Mouse (Mus musculus): ENCODE results near the gene Smco4. TPM values are rescaled to one million over a fixed set of nuclear protein-coding genes. Genes with fewer than 3 reads are reported as not detected.

Gene Smco4
- polyA plus RNA-seq, 1 experiment, result 1.6 TPM

DNA sequence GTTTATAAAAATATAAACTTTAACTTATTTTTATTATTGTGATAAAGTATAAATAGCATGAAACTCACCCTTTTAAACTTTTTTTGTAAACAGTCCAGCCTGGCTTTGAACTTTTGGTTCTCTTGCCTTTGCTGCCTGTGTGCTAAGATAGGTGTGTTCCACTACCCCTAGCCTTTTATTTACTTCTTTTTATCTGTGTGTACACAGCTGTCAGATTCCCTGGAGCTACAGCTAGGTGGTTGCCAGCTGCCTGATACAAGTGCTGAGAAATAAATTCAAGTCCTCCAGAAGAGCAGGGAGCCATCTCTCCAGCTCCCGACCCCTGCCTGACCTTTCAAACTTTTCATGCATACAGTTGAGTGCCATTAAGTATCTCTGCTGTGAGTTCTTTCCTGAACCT lies 12.1 kb downstream of the Smco4 start:
- Histone ChIP-seq H3K4me1 (ENCODE audit: control insufficient read depth, insufficient read depth, low read length) (no peaks in the 10 kb centered on the region), H3K4me3 (ENCODE audit: insufficient read depth, low read length) (no peak overlapping the region), H3K27ac (ENCODE audit: insufficient read depth, low read depth, low read length) (no peak overlapping the region)
- TF ChIP-seq POLR2A (IDR thresholded peaks at IDR 0.05; ENCODE audit: borderline replicate concordance, low read depth, low read length), result no peak
- no peak for TF ChIP-seq CTCF (IDR thresholded peaks at IDR 0.05; ENCODE audit: low read depth, low read length)

DNA sequence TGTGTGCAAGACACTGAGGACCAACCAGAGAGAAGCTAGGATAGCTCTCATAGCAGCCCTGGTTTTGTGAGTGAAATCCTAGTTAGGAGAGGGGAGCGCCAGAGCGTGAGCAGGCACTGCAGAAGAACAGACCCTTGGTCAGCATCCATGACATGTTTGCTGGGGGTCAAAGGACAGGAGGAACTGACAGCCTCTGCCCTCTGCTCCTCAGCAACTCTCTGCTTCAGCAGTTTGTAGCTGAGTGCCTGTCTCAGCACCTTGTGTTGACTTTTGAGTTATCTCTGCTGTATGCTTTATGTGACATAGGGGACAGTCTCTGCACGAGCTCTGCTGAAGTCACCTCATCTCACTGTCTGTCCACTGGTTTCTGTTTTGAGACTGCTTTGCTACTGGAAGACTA lies 13.6 kb downstream of the Smco4 start:
- Histone ChIP-seq H3K27ac (ENCODE audit: insufficient read depth, low read depth, low read length) (no peak overlapping the region), H3K4me3 (ENCODE audit: insufficient read depth, low read length) (no peak overlapping the region), H3K4me1 (ENCODE audit: control insufficient read depth, insufficient read depth, low read length) (no peaks in the 10 kb centered on the region)
- TF ChIP-seq CTCF (IDR thresholded peaks at IDR 0.05; ENCODE audit: low read depth, low read length) (no peak), POLR2A (IDR thresholded peaks at IDR 0.05; ENCODE audit: borderline replicate concordance, low read depth, low read length) (no peak)

DNA sequence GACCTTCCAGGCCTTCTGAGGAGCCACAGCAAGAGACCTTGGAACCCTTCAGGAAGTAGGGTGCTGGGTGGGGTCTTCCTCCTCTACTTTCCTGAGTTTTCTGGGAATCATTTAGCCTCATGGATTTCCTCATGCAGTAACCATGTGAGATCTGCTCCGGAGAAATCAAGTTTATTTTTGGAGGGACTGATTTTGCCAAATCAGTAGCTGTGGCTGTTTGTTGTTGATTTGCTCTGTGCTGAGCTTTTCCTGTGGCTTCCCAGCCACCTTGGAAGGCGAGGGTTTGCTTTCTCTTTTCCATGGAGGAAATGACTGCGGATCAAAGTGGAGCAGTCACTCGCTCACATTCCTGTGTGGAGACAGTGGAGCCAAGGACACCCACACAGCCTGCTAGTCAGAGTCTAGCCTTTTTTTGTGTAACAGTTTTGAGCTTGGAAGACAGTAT lies 14.2 kb downstream of the Smco4 start:
- Histone ChIP-seq H3K4me3 (ENCODE audit: insufficient read depth, low read length) (no peak overlapping the region), H3K4me1 (ENCODE audit: control insufficient read depth, insufficient read depth, low read length) (no peaks in the 10 kb centered on the region), H3K27ac (ENCODE audit: insufficient read depth, low read depth, low read length) (no peak overlapping the region)
- TF ChIP-seq CTCF (IDR thresholded peaks at IDR 0.05; ENCODE audit: low read depth, low read length), result no peak
- TF ChIP-seq POLR2A (IDR thresholded peaks at IDR 0.05; ENCODE audit: borderline replicate concordance, low read depth, low read length), result no peak

DNA sequence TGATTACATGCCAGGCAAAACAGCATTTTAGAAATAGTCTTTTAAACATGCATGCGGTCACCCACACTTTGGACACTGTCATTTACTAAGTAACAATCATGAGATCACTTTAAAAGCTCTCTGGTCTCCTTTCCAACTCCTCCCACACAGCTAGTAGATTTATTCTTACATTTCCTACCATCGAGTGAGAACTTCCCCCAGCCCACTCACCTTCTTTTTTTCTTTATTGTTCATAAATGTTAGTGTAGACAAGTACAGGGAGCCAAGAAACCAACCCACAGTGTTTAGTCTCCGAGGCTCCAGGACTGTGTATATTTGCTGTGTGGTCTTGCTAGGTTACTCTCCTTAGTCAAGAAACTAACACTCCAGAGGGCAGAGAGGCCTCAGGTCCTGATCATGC lies 16.1 kb downstream of the Smco4 start:
- no peak overlapping the region for H3K4me3 ChIP-seq (ENCODE audit: insufficient read depth, low read length)
- H3K27ac ChIP-seq (ENCODE audit: insufficient read depth, low read depth, low read length), result no peak overlapping the region
- H3K4me1 ChIP-seq (ENCODE audit: control insufficient read depth, insufficient read depth, low read length), result no peaks in the 10 kb centered on the region
- no peak for TF ChIP-seq POLR2A (IDR thresholded peaks at IDR 0.05; ENCODE audit: borderline replicate concordance, low read depth, low read length)
- no peak for TF ChIP-seq CTCF (IDR thresholded peaks at IDR 0.05; ENCODE audit: low read depth, low read length)

DNA sequence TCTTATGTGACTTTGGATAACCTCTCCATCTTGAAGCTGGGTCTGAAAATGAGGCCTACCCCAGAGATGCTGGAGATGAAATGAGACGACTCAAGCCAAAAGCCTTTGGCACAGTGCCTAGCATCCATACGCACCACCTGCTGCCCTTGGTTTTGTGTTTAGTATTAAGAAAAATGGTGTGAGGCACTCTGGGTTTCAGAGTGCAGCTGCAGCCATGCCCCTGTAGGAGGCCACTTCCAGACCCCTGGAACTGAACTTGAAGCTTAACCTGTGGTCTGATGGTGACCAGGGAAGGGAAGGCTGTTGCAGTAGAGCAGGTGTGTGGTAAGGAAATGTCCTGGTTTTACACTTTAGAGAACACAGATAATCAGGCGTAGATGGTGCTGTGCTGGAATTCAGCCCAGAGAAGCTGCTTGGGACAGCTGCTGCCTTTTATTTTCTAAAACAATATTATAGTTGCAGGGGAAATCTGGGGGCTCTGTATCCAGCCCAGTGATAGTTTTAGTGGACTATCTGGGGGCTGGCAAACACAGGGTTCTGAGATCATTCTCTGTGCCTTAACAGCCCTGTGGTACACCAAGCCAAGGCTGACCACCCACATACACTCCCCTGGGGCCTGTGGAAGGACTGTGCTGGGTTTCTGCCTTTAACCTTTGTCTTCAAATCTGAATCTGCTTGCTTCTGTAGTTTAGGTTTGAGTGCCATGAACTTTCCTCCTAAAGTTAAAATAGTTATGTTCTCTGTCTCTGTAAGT lies 17.5 kb downstream of the Smco4 start:
- no peak overlapping the region for H3K4me3 ChIP-seq (ENCODE audit: insufficient read depth, low read length)
- no peak overlapping the region for H3K27ac ChIP-seq (ENCODE audit: insufficient read depth, low read depth, low read length)
- H3K4me1 ChIP-seq (ENCODE audit: control insufficient read depth, insufficient read depth, low read length), result peaks cover 3% of the 10 kb centered on the region
- TF ChIP-seq POLR2A (IDR thresholded peaks at IDR 0.05; ENCODE audit: borderline replicate concordance, low read depth, low read length) (no peak), CTCF (IDR thresholded peaks at IDR 0.05; ENCODE audit: low read depth, low read length) (no peak)

DNA sequence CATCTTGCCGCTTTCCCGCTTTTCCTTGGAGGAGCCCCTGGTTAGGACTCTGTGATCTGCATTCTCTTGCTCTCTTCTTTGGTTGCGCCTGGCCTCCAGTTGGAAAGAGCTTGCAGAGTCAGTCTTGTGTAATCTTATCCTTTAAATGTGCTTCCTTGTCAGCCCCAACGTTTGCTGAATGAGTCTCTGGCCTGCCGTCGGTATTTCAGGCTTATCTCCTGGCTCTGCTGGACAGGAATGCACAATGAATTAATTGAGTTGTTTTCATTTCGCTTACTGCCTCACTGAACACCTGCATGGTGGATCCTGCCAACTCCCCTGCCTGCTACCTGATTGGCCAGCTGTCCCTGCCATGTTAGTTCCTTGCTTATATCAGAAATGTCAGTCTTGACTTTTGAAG lies 19.7 kb downstream of the Smco4 start:
- Histone ChIP-seq H3K27ac (ENCODE audit: insufficient read depth, low read depth, low read length) (no peak overlapping the region), H3K4me3 (ENCODE audit: insufficient read depth, low read length) (no peak overlapping the region), H3K4me1 (ENCODE audit: control insufficient read depth, insufficient read depth, low read length) (peaks cover 8% of the 10 kb centered on the region)
- TF ChIP-seq POLR2A (IDR thresholded peaks at IDR 0.05; ENCODE audit: borderline replicate concordance, low read depth, low read length) (no peak), CTCF (IDR thresholded peaks at IDR 0.05; ENCODE audit: low read depth, low read length) (no peak)

DNA sequence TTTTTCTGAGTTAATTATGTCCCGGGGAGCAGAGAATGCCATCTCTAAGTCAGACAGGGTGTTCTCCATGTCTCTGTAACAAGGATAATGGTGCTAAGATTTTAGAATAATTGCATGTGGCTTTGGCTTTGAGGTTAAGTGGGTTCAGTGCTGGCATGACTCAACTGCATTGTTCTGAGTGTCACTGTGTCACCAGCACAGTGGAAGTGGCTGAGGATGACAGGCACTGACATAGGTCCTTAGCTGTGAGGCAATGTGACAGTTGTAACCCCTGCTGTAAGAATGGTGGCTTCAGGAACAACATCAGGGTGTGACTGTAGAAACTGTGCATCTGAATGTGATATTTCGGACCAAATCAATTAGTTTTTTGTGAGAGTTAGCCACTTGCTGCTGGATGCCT lies 22.8 kb downstream of the Smco4 start:
- H3K27ac ChIP-seq (ENCODE audit: insufficient read depth, low read depth, low read length), result no peak overlapping the region
- no peak for TF ChIP-seq CTCF (IDR thresholded peaks at IDR 0.05; ENCODE audit: low read depth, low read length)
- TF ChIP-seq POLR2A (IDR thresholded peaks at IDR 0.05; ENCODE audit: borderline replicate concordance, low read depth, low read length), result no peak

DNA sequence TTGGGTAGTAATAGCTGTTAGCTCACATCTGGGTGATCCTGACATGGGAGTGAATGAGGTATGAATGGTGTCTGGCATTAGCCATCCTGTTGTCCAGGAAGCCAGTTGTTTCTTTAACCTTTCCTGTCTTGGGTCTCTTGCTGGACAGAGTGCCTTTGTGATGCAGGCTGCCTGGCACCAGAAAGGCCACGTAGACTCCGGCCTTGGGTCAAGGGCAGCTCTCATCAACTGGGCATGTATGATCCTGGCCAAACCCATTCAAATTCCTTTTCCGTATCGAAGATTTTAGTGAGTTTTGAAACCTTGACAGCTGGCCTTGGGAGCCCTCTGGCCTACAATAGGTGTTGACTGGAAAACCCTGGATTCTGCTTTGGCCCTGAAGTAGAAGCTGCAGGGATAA lies 24.7 kb downstream of the Smco4 start:
- TF ChIP-seq POLR2A (IDR thresholded peaks at IDR 0.05; ENCODE audit: borderline replicate concordance, low read depth, low read length), result no peak
- no peak for TF ChIP-seq CTCF (IDR thresholded peaks at IDR 0.05; ENCODE audit: low read depth, low read length)

More for the DNA sequence above, 22.8 kb downstream of the Smco4 start:
- no peak overlapping the region for H3K4me3 ChIP-seq (ENCODE audit: insufficient read depth, low read length)
- H3K4me1 ChIP-seq (ENCODE audit: control insufficient read depth, insufficient read depth, low read length), result peaks cover 8% of the 10 kb centered on the region

DNA sequence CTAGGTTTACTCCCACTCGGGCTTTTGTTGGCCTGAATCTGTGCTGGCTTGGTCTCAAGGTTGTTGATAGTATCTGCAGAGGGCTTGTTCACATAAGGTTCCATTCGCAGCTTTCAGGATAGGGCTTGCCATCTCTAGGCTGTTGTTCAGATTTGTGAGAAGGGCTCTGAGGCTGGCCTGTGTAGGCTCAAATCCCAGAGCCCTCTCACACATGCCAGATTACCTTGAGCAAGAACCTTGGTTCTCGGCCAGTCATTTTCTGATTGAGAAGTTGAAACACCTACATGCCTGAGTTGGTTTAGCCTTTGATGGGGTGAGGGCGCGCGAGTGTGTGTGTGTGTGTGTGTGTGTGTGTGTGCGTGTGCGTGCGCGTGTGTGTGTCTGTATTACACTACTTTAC lies 29.1 kb downstream of the Smco4 start:
- no peak overlapping the region for H3K4me3 ChIP-seq (ENCODE audit: insufficient read depth, low read length)
- no peak overlapping the region for H3K27ac ChIP-seq (ENCODE audit: insufficient read depth, low read depth, low read length)
- H3K4me1 ChIP-seq (ENCODE audit: control insufficient read depth, insufficient read depth, low read length), result no peaks in the 10 kb centered on the region
- TF ChIP-seq CTCF (IDR thresholded peaks at IDR 0.05; ENCODE audit: low read depth, low read length) (no peak), POLR2A (IDR thresholded peaks at IDR 0.05; ENCODE audit: borderline replicate concordance, low read depth, low read length) (no peak)

More for the DNA sequence above, 24.7 kb downstream of the Smco4 start:
- H3K4me3 ChIP-seq (ENCODE audit: insufficient read depth, low read length), result no peak overlapping the region
- H3K4me1 ChIP-seq (ENCODE audit: control insufficient read depth, insufficient read depth, low read length), result peaks cover 8% of the 10 kb centered on the region
- H3K27ac ChIP-seq (ENCODE audit: insufficient read depth, low read depth, low read length), result no peak overlapping the region

DNA sequence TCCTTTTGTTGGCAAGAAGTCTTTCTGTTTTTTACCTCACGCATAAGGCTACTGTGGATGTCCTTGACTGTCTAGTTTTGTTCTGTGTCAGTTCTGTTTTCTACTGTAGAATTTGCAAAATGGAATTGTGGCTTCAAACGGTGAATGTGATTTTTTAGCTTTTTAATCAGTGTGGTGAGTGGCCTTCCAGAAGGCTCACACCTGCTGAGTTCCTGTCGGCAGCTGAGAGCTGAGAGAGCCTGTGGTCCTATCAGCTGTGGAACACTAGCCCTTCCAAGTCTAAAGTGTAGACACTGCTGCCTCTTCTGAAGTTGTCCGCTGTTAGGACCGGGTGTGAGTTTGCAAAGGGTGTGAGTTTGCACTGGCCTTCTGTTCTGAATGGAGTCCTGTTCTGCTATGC lies 29.7 kb downstream of the Smco4 start:
- Histone ChIP-seq H3K4me3 (ENCODE audit: insufficient read depth, low read length) (no peak overlapping the region), H3K27ac (ENCODE audit: insufficient read depth, low read depth, low read length) (no peak overlapping the region), H3K4me1 (ENCODE audit: control insufficient read depth, insufficient read depth, low read length) (no peaks in the 10 kb centered on the region)
- TF ChIP-seq POLR2A (IDR thresholded peaks at IDR 0.05; ENCODE audit: borderline replicate concordance, low read depth, low read length), result no peak
- no peak for TF ChIP-seq CTCF (IDR thresholded peaks at IDR 0.05; ENCODE audit: low read depth, low read length)
